Mouse (Mus musculus): Measurements from ENCODE around the gene Hapln1. TPM values are rescaled to one million over a fixed set of nuclear protein-coding genes. Genes with fewer than 3 reads are reported as not detected.
A peak's percentile ranks its signal among the peaks of the same experiment; 100 is the strongest.

The Hapln1 gene
- 4.5 and 6.3 TPM in 2 replicates for polyA plus RNA-seq (2014; fragmentation: Nextera tagmentation; extraction: Ambion mirVana)

DNA sequence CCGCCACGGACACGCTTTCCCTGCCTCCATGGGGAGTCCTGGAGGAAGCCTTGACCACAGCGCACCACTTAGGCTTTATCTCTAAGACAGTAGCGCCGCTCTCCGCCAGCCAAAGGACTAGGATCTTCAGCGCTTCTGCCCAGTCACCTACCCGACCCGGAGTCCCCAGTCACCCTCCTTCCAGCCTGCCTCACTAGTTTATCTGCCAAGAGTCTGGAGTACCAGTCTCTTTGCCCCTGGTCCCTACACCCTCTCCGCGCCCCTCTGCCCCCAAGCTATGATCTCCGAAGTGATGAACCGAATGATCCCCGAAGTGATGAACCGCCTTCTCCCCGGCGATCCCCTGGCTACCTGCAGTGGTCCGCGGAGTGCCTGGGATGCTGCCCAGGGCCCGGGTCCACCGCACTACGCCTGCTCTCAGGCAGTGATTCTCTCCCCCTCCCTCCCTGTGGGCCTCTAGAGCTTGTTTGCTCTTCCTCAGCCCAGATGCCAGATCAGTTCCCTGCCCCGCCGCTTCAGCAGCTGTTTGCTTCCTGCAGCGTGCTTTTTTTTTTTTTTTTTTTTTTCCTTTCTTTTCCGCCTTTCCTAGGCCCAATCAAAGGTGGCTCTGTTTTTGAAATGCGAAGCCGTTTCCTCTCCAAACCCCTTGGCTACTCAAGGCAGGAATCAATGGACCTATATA is at the start of gene Hapln1:
Hapln1 (plus strand) TSS at position 592 of the 682 bp plus-strand sequence.
- Histone ChIP-seq H3K36me3 (ENCODE audit: control insufficient read depth, insufficient read depth, low read length) (no peaks in the 10 kb centered on the region), H3K27me3 (replicated peaks; ENCODE audit: control insufficient read depth, insufficient read depth, low read length) (no peaks in the 10 kb centered on the region), H3K4me2 (ENCODE audit: low read length) (peak within 1 kb of the TSS; percentile 90), H3K27ac (ENCODE audit: low read depth) (no peak within 1 kb of the TSS), H3K9me3 (ENCODE audit: control insufficient read depth, low read length) (no peaks in the 10 kb centered on the region), H3K4me1 (replicated peaks; ENCODE audit: control insufficient read depth, insufficient read depth, low read length) (peaks cover 9% of the 10 kb centered on the region; the same call in 1 of the 2 replicates), H3K4me3 (ENCODE audit: low read depth, low read length) (peak within 1 kb of the TSS; percentile 52), H3K9ac (ENCODE audit: low read length) (peak within 1 kb of the TSS; percentile 53)
- ATAC-seq (replicated peaks; ENCODE audit: low FRiP score, low TSS enrichment, low read depth) (peak; percentile 58), DNase-seq (ENCODE audit: low spot score) (peak; percentile 79)
- WGBS = under 1% methylated on average over 29 of the region's 29 CpGs

DNA sequence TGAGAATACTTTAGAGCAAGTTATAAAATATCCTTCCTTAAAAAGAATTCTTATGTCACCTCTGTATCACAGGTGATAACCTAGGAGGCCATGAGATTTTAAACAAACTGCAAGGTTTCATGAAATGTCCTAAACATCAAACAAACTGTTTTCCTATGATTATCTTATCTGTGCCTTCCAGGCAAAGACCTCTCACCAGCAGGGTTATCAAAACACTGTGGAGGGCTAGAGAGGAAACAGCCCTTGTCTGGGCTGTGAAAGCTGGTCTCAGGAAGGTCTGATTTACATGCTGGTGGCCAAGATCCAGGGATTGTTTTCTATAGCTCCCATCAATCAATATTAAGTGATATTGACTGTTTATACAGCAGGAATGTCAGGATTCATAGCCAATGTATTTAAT is 46.4 kb upstream of the Hapln1 start:
- no peak for ATAC-seq (replicated peaks; ENCODE audit: low FRiP score, low TSS enrichment, low read depth)
- H3K9ac ChIP-seq (ENCODE audit: low read length) = no peak overlapping the region
- no peaks in the 10 kb centered on the region for H3K27me3 ChIP-seq (replicated peaks; ENCODE audit: control insufficient read depth, insufficient read depth, low read length)

DNA sequence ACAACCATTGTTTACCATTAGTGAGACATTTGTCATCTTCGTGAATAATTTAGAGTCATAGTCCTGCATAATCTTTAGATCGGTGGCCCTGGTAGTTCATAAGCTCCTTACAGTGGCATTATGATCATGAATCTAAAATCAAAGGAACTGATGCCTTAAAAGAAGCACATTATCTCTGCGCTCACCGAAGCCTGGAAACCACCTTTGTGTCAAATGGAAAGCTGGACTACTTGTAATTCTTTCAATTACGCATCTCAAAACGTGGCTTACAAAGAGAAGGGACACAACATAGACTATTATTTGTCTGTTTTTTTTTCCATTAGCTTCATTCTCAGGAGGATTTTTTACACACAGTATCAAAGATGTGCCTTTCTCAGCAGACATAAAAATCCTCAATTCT is 45.9 kb upstream of the Hapln1 start:
- H3K9ac ChIP-seq (ENCODE audit: low read length) = no peak overlapping the region
- no peaks in the 10 kb centered on the region for H3K27me3 ChIP-seq (replicated peaks; ENCODE audit: control insufficient read depth, insufficient read depth, low read length)
- H3K27ac ChIP-seq (ENCODE audit: low read depth) = no peak overlapping the region
- DNase-seq (ENCODE audit: low spot score) = no peak
- H3K4me2 ChIP-seq (ENCODE audit: low read length) = no peak overlapping the region
- no peak overlapping the region for H3K4me3 ChIP-seq (ENCODE audit: low read depth, low read length)
- ATAC-seq (replicated peaks; ENCODE audit: low FRiP score, low TSS enrichment, low read depth) = no peak
- no peaks in the 10 kb centered on the region for H3K4me1 ChIP-seq (replicated peaks; ENCODE audit: control insufficient read depth, insufficient read depth, low read length)
- H3K9me3 ChIP-seq (ENCODE audit: control insufficient read depth, low read length) = no peaks in the 10 kb centered on the region
- 59% methylated on average over 6 of the region's 6 CpGs for WGBS
- H3K36me3 ChIP-seq (ENCODE audit: control insufficient read depth, insufficient read depth, low read length) = no peaks in the 10 kb centered on the region

More for the DNA sequence above, 46.4 kb upstream of the Hapln1 start:
- H3K4me2 ChIP-seq (ENCODE audit: low read length) = no peak overlapping the region
- H3K9me3 ChIP-seq (ENCODE audit: control insufficient read depth, low read length) = no peaks in the 10 kb centered on the region
- H3K27ac ChIP-seq (ENCODE audit: low read depth) = no peak overlapping the region
- no peak for DNase-seq (ENCODE audit: low spot score)
- no peaks in the 10 kb centered on the region for H3K36me3 ChIP-seq (ENCODE audit: control insufficient read depth, insufficient read depth, low read length)
- H3K4me1 ChIP-seq (replicated peaks; ENCODE audit: control insufficient read depth, insufficient read depth, low read length) = no peaks in the 10 kb centered on the region
- no peak overlapping the region for H3K4me3 ChIP-seq (ENCODE audit: low read depth, low read length)

DNA sequence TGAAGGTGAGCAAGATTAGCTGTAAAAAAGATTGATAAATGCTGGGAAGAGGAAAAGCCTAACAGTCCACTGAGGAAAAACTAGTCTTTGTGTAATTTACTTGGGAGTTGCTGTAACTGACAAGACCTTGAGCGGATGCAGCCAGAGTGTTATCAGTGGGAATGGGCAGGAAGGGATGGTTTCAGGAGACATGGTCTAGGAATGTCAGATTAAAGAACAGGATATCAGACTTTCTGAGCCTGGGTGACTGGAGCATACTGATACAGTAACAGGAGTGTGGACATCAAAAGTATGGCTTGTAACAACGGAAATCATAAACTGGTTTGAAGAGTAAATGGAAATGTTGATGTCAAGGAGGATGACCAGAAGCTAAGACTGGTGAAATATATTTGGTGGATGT is 43.0 kb upstream of the Hapln1 start:
- Histone ChIP-seq H3K4me3 (ENCODE audit: low read depth, low read length) (no peak overlapping the region), H3K9me3 (ENCODE audit: control insufficient read depth, low read length) (no peaks in the 10 kb centered on the region), H3K36me3 (ENCODE audit: control insufficient read depth, insufficient read depth, low read length) (no peaks in the 10 kb centered on the region), H3K9ac (ENCODE audit: low read length) (no peak overlapping the region), H3K4me2 (ENCODE audit: low read length) (no peak overlapping the region), H3K27ac (ENCODE audit: low read depth) (no peak overlapping the region), H3K27me3 (replicated peaks; ENCODE audit: control insufficient read depth, insufficient read depth, low read length) (no peaks in the 10 kb centered on the region), H3K4me1 (replicated peaks; ENCODE audit: control insufficient read depth, insufficient read depth, low read length) (no peaks in the 10 kb centered on the region)
- WGBS = 67% methylated on average over 2 of the region's 2 CpGs
- DNase-seq (ENCODE audit: low spot score) = no peak
- ATAC-seq (replicated peaks; ENCODE audit: low FRiP score, low TSS enrichment, low read depth) = no peak

DNA sequence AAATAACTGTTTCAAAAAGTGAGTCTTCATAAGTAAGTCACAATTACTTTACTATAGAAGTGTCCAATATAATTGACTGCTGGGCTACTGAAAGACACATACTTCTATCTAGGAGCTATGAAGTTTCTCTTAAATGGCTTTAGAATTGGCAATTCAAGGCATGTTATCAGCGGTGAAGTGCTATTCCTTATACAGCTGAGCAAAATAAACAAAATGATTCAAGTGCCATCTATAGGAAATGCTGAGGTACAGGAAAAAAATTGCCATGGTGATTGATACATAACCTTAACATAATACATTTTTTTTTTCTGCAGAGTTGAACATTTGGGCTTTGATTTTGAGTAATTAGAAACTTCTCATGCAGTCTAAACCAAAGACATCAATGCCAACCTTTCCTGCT is 40.2 kb upstream of the Hapln1 start:
- H3K4me3 ChIP-seq (ENCODE audit: low read depth, low read length) = no peak overlapping the region
- no peaks in the 10 kb centered on the region for H3K9me3 ChIP-seq (ENCODE audit: control insufficient read depth, low read length)
- no peaks in the 10 kb centered on the region for H3K27me3 ChIP-seq (replicated peaks; ENCODE audit: control insufficient read depth, insufficient read depth, low read length)
- H3K4me1 ChIP-seq (replicated peaks; ENCODE audit: control insufficient read depth, insufficient read depth, low read length) = no peaks in the 10 kb centered on the region
- DNase-seq (ENCODE audit: low spot score) (no peak), ATAC-seq (replicated peaks; ENCODE audit: low FRiP score, low TSS enrichment, low read depth) (no peak)
- H3K27ac ChIP-seq (ENCODE audit: low read depth) = no peak overlapping the region
- H3K36me3 ChIP-seq (ENCODE audit: control insufficient read depth, insufficient read depth, low read length) = no peaks in the 10 kb centered on the region
- 57% methylated on average over 1 of the region's 1 CpGs for WGBS
- no peak overlapping the region for H3K9ac ChIP-seq (ENCODE audit: low read length)
- no peak overlapping the region for H3K4me2 ChIP-seq (ENCODE audit: low read length)

DNA sequence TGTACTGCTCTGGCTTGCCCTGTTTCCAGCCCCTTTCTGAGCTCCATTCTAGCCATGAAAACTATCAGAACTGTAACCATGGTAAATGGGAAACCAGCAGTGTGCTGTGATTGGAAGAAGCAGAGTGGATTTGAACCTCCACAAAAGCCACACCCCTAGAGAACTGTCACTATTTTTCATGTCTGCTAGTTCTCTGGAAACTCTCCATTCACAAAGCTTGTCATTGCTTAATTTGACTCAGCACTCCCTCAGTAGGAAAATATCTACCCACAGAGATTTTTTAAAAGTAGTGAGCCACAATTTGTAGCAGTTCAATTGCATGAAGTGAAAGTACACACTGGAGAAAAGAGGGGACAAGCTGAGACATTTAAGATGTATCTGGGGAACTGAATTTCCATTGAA is 18.1 kb upstream of the Hapln1 start:
- Histone ChIP-seq H3K36me3 (ENCODE audit: control insufficient read depth, insufficient read depth, low read length) (no peaks in the 10 kb centered on the region), H3K4me1 (replicated peaks; ENCODE audit: control insufficient read depth, insufficient read depth, low read length) (peaks cover 4% of the 10 kb centered on the region; the same call in 1 of the 2 replicates), H3K9me3 (ENCODE audit: control insufficient read depth, low read length) (no peaks in the 10 kb centered on the region), H3K4me3 (ENCODE audit: low read depth, low read length) (no peak overlapping the region), H3K27me3 (replicated peaks; ENCODE audit: control insufficient read depth, insufficient read depth, low read length) (no peaks in the 10 kb centered on the region), H3K27ac (ENCODE audit: low read depth) (no peak overlapping the region), H3K9ac (ENCODE audit: low read length) (no peak overlapping the region), H3K4me2 (ENCODE audit: low read length) (no peak overlapping the region)
- ATAC-seq (replicated peaks; ENCODE audit: low FRiP score, low TSS enrichment, low read depth) = no peak
- no peak for DNase-seq (ENCODE audit: low spot score)

DNA sequence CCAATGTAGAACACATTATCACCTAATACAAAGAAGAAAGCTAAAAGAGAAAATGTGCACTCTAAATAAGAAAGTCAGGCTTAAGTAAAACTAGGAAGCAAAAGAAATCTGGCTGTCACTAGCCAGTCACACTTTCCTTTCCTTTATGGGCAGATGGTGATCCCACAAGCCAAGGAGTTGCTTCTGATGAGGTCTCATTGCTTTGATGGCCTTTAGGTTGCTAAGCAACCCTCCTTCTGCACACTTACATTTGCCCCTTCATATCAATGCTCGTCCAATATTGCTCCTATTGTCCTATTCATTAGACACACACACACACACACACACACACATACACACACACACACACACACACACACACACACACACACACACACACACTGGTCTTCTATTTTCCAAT is 10.9 kb upstream of the Hapln1 start:
- no peak overlapping the region for H3K9ac ChIP-seq (ENCODE audit: low read length)
- no peak overlapping the region for H3K27ac ChIP-seq (ENCODE audit: low read depth)
- DNase-seq (ENCODE audit: low spot score) (no peak), ATAC-seq (replicated peaks; ENCODE audit: low FRiP score, low TSS enrichment, low read depth) (no peak)
- H3K36me3 ChIP-seq (ENCODE audit: control insufficient read depth, insufficient read depth, low read length) = no peaks in the 10 kb centered on the region
- H3K4me3 ChIP-seq (ENCODE audit: low read depth, low read length) = no peak overlapping the region
- 53% methylated on average over 1 of the region's 1 CpGs for WGBS
- H3K4me2 ChIP-seq (ENCODE audit: low read length) = no peak overlapping the region
- H3K4me1 ChIP-seq (replicated peaks; ENCODE audit: control insufficient read depth, insufficient read depth, low read length) = no peaks in the 10 kb centered on the region
- no peaks in the 10 kb centered on the region for H3K9me3 ChIP-seq (ENCODE audit: control insufficient read depth, low read length)
- H3K27me3 ChIP-seq (replicated peaks; ENCODE audit: control insufficient read depth, insufficient read depth, low read length) = no peaks in the 10 kb centered on the region

DNA sequence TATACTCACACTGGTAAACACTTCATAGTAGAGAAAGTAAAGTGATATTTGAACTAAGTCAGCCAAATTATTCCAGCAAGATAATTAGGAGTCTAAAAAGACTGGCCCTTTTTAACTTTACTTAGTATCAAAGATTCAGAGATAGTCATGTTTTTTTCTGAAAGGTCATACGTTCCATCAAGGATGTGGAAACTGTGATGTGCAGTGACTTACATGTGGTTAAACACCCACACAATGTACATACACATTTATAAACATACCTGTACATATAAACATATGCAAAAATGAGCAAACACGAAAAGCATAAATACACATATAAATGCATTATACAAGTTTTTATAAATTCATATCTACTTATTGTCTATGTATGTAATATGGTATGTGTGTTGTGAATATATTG is 9.2 kb upstream of the Hapln1 start:
- no peaks in the 10 kb centered on the region for H3K9me3 ChIP-seq (ENCODE audit: control insufficient read depth, low read length)
- H3K27me3 ChIP-seq (replicated peaks; ENCODE audit: control insufficient read depth, insufficient read depth, low read length) = no peaks in the 10 kb centered on the region
- DNase-seq (ENCODE audit: low spot score) (no peak), ATAC-seq (replicated peaks; ENCODE audit: low FRiP score, low TSS enrichment, low read depth) (no peak)
- no peak overlapping the region for H3K4me2 ChIP-seq (ENCODE audit: low read length)
- H3K4me3 ChIP-seq (ENCODE audit: low read depth, low read length) = no peak overlapping the region
- 89% methylated on average over 2 of the region's 2 CpGs for WGBS
- H3K9ac ChIP-seq (ENCODE audit: low read length) = no peak overlapping the region
- no peak overlapping the region for H3K27ac ChIP-seq (ENCODE audit: low read depth)
- no peaks in the 10 kb centered on the region for H3K36me3 ChIP-seq (ENCODE audit: control insufficient read depth, insufficient read depth, low read length)
- no peaks in the 10 kb centered on the region for H3K4me1 ChIP-seq (replicated peaks; ENCODE audit: control insufficient read depth, insufficient read depth, low read length)

DNA sequence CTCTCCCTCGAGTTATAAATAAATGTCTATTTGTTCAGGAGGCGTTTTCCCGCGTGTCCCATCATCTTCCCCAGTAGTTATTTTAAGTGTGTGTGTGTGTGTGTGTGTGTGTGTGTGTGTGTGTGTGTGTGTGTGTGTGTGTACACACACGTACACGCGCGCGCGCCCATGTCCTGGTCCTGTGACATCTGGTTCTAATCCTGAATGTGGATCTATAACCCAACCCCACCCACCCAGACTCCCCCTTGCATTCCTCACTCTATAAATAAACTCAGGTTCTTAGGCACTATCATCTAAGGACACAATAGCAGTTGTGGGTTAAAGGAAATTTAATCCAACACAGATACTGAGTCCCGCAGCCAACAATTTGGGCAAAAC is 280 bp downstream of the Hapln1 start:
- H3K36me3 ChIP-seq (ENCODE audit: control insufficient read depth, insufficient read depth, low read length) = no peaks in the 10 kb centered on the region
- peak overlapping the region; percentile 52 for H3K4me3 ChIP-seq (ENCODE audit: low read depth, low read length)
- no peak for ATAC-seq (replicated peaks; ENCODE audit: low FRiP score, low TSS enrichment, low read depth)
- 20% methylated on average over 11 of the region's 11 CpGs for WGBS
- H3K9me3 ChIP-seq (ENCODE audit: control insufficient read depth, low read length) = no peaks in the 10 kb centered on the region
- H3K4me2 ChIP-seq (ENCODE audit: low read length) = peak overlapping the region; percentile 90
- no peaks in the 10 kb centered on the region for H3K27me3 ChIP-seq (replicated peaks; ENCODE audit: control insufficient read depth, insufficient read depth, low read length)
- H3K27ac ChIP-seq (ENCODE audit: low read depth) = no peak overlapping the region
- peaks cover 9% of the 10 kb centered on the region; the same call in 1 of the 2 replicates for H3K4me1 ChIP-seq (replicated peaks; ENCODE audit: control insufficient read depth, insufficient read depth, low read length)
- peak overlapping the region; percentile 53; the same call in 1 of the 2 replicates for H3K9ac ChIP-seq (ENCODE audit: low read length)
- DNase-seq (ENCODE audit: low spot score) = no peak

All from intestine, embryonic 14.5 days (tissue).